Mouse (Mus musculus) ES-Bruce4 (cell line): ENCODE data around the gene Grik4. TPM values are rescaled to one million over a fixed set of nuclear protein-coding genes. Genes with fewer than 3 reads are reported as not detected.

Source experiments
- H3K27ac ChIP-seq: 2 replicates; pipeline ENCODE4 v1.5.1; 2012; ENCODE audit warnings: low read length, inconsistent platforms; ENCODE audit not compliant: insufficient read depth
- H3K27me3 ChIP-seq: 2 replicates; pipeline ENCODE4 v1.6.1; 2012; ENCODE audit warnings: mild to moderate bottlenecking, low read length, inconsistent platforms; ENCODE audit not compliant: control insufficient read depth, poor library complexity, insufficient read depth, severe bottlenecking
- H3K36me3 ChIP-seq: 2 replicates; pipeline ENCODE4 v1.6.1; 2012; ENCODE audit warnings: inconsistent platforms, mild to moderate bottlenecking, low read length, moderate library complexity; ENCODE audit not compliant: control insufficient read depth, poor library complexity, insufficient read depth, severe bottlenecking
- H3K4me1 ChIP-seq: one replicate; pipeline ENCODE4 v1.8.1; 2011; ENCODE audit warnings: low read length; ENCODE audit not compliant: control insufficient read depth, insufficient read depth
- H3K4me3 ChIP-seq: 2 replicates; pipeline ENCODE4 v1.5.1; 2011; ENCODE audit warnings: low read depth, mild to moderate bottlenecking, low read length
- H3K9ac ChIP-seq: 2 replicates; pipeline ENCODE4 v1.6.1; 2012; ENCODE audit warnings: low read depth, mild to moderate bottlenecking, inconsistent platforms; ENCODE audit not compliant: poor library complexity, severe bottlenecking
- H3K9me3 ChIP-seq: replicated peaks from 2 replicates; pipeline ENCODE4 v1.6.1; 2012; ENCODE audit warnings: mild to moderate bottlenecking, low read length, inconsistent platforms; ENCODE audit not compliant: control insufficient read depth, poor library complexity, insufficient read depth, severe bottlenecking
- CTCF ChIP-seq: IDR thresholded peaks from one replicate; pipeline ENCODE4 v1.8.1; 2011; ENCODE audit warnings: low read depth, low read length
- EP300 ChIP-seq: IDR thresholded peaks from 2 replicates; pipeline ENCODE4 v1.6.1; 2011; ENCODE audit warnings: low read depth, low read length; ENCODE audit not compliant: insufficient read depth
- POLR2A ChIP-seq: IDR thresholded peaks from one replicate; pipeline ENCODE4 v1.8.1; 2011; ENCODE audit warnings: low read length; ENCODE audit not compliant: insufficient read depth
- polyA plus RNA-seq: library from polyadenylated mRNA; stranded (reverse); fragments of >200 nt; gene quantifications from 2 replicates; pipeline ENCODE4 v1.2.4, GENCODE M21; 2011; ENCODE audit warnings: low read depth; ENCODE audit not compliant: missing spikeins, insufficient read depth, insufficient read length

Grik4 gene
- polyA plus RNA-seq, 1 experiment, result 1.0 TPM

- H3K9ac ChIP-seq, result no peak overlapping the region
- no peak overlapping the region for H3K4me3 ChIP-seq
- no peaks in the 10 kb centered on the region for H3K27me3 ChIP-seq
- no peak for TF ChIP-seq CTCF
- no peak for TF ChIP-seq POLR2A
- TF ChIP-seq EP300, result no peak
- H3K9me3 ChIP-seq, result no peaks in the 10 kb centered on the region
- H3K27ac ChIP-seq, result no peak overlapping the region
- H3K36me3 ChIP-seq, result no peaks in the 10 kb centered on the region
- H3K4me1 ChIP-seq, result peaks cover 17% of the 10 kb centered on the region
Observed at GRCm38 (mm10) chr9:42863360-42863759, 80.9 kb downstream of the Grik4 start.

- Histone ChIP-seq H3K27ac (no peak overlapping the region), H3K36me3 (no peaks in the 10 kb centered on the region), H3K27me3 (no peaks in the 10 kb centered on the region), H3K9ac (no peak overlapping the region), H3K4me3 (no peak overlapping the region), H3K9me3 (no peaks in the 10 kb centered on the region), H3K4me1 (peaks cover 22% of the 10 kb centered on the region)
- TF ChIP-seq EP300, result no peak
- no peak for TF ChIP-seq CTCF
- no peak for TF ChIP-seq POLR2A
Observed at GRCm38 (mm10) chr9:42861711-42862110, 82.6 kb downstream of the Grik4 start.

- Histone ChIP-seq H3K4me3 (no peak overlapping the region), H3K36me3 (no peaks in the 10 kb centered on the region), H3K27me3 (no peaks in the 10 kb centered on the region), H3K9ac (no peak overlapping the region), H3K4me1 (peaks cover 22% of the 10 kb centered on the region), H3K27ac (no peak overlapping the region), H3K9me3 (no peaks in the 10 kb centered on the region)
- TF ChIP-seq EP300 (no peak), POLR2A (no peak), CTCF (no peak)
Observed at GRCm38 (mm10) chr9:42861238-42861637, 83.1 kb downstream of the Grik4 start.

- no peaks in the 10 kb centered on the region for H3K27me3 ChIP-seq
Observed at GRCm38 (mm10) chr9:42859959-42860794, 84.1 kb downstream of the Grik4 start.

GRCm38 (mm10) chr9:42858998-42859690, 85.1 kb downstream of the Grik4 start:
- Histone ChIP-seq H3K4me1 (peaks cover 22% of the 10 kb centered on the region), H3K9ac (no peak overlapping the region), H3K36me3 (no peaks in the 10 kb centered on the region), H3K27ac (peak overlapping the region; percentile 16; the same call in 1 of the 2 replicates), H3K4me3 (no peak overlapping the region), H3K27me3 (no peaks in the 10 kb centered on the region), H3K9me3 (no peaks in the 10 kb centered on the region)
- no peak for TF ChIP-seq CTCF

More at GRCm38 (mm10) chr9:42859959-42860794, 84.1 kb downstream of the Grik4 start:
- no peak for TF ChIP-seq POLR2A
- TF ChIP-seq CTCF, result no peak
- TF ChIP-seq EP300, result no peak
- Histone ChIP-seq H3K4me3 (no peak overlapping the region), H3K36me3 (no peaks in the 10 kb centered on the region), H3K9me3 (no peaks in the 10 kb centered on the region), H3K27ac (no peak overlapping the region), H3K9ac (no peak overlapping the region), H3K4me1 (peaks cover 22% of the 10 kb centered on the region)

GRCm38 (mm10) chr9:42858576-42858975, 85.7 kb downstream of the Grik4 start:
- Histone ChIP-seq H3K27ac (peak overlapping the region; percentile 16; the same call in 1 of the 2 replicates), H3K27me3 (no peaks in the 10 kb centered on the region), H3K4me3 (no peak overlapping the region), H3K9ac (no peak overlapping the region), H3K36me3 (no peaks in the 10 kb centered on the region), H3K4me1 (peaks cover 22% of the 10 kb centered on the region), H3K9me3 (no peaks in the 10 kb centered on the region)
- TF ChIP-seq CTCF (no peak), POLR2A (no peak), EP300 (no peak)
